Mouse (Mus musculus): ENCODE measurements at regions not wholly inside any gene's neighbourhood (a gene's known extent, or its start where the extent isn't known, plus 50 kb on each side); places are given as distances from the start of the nearest gene placed in this dataset.
A peak's percentile ranks its signal among the peaks of the same experiment; 100 is the strongest.

DNA sequence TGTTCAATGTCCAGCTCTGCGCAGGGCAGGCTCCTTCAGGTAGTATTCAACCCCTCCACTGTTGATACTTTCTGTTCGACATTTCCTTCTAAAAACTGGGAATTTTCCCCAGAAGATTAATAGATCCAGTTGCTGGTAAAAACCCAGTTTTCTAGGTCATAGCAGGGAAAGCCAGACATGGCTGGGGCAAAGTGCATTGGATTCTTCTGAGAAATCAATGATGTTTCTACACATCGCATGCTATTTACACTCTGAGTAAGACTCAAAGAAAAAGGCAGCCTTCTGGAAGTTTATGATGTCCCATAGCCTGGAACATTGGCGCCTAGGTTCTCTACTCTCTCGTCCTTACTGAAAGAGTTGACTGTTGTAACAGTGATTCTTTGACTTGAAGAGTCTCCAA is 80.0 kb upstream of the Nphp3 start:
- no peak for DNase-seq (ENCODE audit: low read depth, low spot score)

DNA sequence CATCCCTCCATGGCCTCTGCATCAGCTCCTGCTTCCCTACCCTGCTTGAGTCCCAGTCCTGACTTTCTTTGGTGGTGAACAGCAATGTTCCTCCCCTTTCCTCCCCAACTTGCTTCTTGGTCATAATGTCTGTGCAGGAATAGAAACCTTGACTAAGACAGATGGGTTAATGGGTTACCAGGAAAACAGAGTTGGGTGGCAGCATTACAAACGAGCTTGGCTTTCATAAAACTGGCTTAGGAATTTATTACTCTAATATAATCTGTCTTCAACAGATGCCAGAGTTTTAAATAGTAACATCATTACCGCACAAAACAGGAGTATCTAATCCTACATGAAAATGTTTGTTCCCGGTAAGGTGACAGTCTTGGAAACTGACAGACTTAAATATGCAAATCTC is 77.7 kb upstream of the Nphp3 start:
- no peak for DNase-seq (ENCODE audit: low read depth, low spot score)

DNA sequence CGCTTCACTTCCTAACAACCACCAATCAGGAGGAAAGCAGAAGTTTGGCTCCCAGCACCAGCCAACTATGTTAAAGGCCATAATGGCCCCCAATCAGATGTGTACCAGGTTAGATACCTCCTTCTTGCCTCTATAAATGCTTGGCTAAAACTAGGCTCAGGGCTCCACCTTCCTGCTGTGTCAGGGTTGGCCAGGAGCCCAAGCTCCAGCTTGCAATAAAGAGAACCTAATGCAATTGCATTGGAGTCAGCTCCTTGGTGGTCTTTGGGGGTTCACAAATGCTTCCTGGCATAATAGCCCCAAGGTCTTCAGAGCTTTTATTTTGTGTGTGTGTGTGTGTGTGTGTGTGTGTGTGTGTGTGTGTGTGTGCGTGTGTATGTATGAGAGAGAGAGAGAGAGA is 76.9 kb upstream of the Nphp3 start:
- no peak for DNase-seq (ENCODE audit: low read depth, low spot score)

DNA sequence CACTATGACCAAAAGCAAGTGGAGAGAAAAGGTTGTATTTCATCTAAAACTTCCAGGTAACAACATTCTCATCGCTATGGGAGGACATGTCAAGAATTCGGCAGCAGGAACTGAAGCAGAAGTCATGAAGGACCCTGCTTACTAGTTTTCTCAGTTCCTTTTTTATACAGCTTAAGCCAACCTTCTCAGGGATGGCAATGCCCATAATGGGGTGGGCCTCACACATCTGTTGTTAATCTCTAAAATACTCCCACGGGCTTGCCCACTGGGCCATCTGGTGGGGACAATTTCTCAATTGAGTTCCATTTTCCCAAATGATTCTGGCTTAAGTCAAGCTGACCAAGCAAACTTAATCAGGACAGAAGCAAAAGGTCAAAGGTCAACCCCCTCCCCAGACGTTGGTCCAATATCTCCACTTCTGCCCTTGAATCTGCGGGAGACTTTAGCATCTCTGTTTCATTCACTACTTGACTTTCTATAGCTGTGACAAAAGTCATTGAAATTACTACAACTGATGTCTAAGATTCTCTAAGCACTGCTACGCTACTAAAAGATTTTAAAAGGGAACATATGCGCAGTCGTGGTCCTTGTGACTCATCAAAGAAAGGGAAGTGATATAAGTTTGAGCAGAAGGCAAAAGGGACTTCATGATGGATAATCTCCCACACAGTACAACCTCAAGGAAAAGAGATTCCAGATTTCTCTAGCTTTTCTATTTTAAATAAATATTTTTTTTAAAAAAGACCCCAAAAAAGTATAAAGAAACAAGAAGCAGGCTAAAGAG is 73.4 kb upstream of the Nphp3 start:
- peak; percentile 56 for DNase-seq (ENCODE audit: low read depth, low spot score)

DNA sequence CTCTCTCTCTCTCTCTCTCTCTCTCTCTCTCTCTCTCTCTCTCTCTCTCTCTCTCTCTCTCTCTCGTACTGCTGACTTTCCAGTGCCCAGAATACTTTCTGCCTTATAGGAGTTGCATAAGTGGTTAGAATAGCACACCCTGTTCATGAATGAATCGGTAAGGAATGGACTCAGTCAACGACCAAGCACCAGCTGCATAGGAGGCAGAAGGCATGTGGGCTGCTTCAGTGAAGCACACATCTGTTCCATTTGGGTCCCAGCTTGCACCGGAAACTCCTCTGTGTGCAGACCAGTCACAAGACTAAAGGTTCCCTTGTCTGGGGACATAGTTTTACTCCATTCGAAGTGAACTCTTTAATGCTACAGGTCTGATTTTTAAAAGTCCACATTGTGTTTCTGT is 64.3 kb upstream of the Nphp3 start:
- DNase-seq (ENCODE audit: low read depth, low spot score), result no peak

GRCm38 (mm10) chr9:103940010-103940409 is 62.3 kb upstream of the Nphp3 start:
- peak; percentile 9 for DNase-seq (ENCODE audit: low read depth, low spot score)

DNA sequence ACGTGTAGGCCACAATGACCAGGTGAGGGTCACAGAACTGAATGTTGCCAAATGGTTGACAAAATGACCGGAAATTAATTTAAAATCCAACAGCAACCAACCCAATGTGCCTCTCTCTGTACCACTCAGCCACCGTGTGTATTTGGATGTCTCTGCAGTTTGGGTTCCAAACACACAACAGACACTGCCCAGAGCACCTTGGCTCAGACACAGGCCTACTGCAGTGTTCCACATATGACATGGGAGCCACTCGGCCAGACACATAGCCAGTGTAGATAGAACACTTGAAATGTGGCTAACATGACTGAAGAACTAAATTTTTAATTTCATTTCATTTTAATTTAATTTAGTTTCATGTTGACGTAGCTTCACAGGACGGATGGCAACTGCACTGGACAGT is 61.8 kb upstream of the Nphp3 start:
- DNase-seq (ENCODE audit: low read depth, low spot score), result no peak

- no peak for DNase-seq (ENCODE audit: low read depth, low spot score)
These were observed 61.0 kb upstream of the Nphp3 start for GRCm38 (mm10) chr9:103941176-103941900.

GRCm38 (mm10) chr9:103941901-103942260 is 60.5 kb upstream of the Nphp3 start:
- no peak for DNase-seq (ENCODE audit: low read depth, low spot score)

DNA sequence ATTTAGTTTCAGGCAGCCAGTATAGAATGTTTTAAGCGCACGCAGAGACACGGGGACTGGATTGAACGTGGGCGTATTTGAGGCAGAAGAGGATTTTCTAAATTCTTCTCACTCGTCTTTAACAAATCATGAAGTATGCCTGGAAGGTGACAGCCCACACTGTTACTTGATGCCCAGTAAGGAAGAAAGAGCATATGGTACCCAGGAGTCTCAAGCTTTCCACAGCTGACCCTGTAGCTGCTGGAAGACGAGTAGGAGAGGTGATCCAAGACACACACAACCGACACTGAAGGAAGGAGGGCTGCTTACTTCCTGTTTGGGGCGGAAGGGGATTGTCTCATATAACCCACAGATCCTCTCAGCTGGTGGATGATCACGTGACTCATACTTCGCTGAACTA is 56.9 kb upstream of the Nphp3 start:
- no peak for DNase-seq (ENCODE audit: low read depth, low spot score)

DNA sequence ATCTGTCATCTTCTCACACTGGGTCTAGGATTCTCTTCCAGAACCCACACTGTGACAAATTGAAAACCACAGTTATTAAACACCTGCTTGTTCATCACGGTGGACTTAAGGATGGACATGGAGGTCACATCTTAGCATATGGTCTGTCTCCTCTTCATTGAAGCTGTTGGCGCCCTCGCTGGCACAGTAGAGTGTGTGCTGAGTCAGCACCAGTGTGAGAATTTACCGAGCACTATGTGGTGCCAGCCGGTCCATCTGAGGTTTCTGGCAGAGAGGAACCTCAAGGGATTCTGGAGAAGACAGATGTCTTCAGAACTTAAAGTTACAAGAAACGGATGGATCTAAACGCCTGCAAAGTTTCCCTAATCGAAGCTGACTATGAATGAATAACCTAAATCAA is 50.5 kb upstream of the Nphp3 start:
- DNase-seq (ENCODE audit: low read depth, low spot score), result no peak
